Mouse (Mus musculus) cerebellum, postnatal 4 days (tissue): ENCODE results near the gene Srp9.

Source experiments
- DNase-seq, 2 experiments: peaks; one replicate each; pipeline ENCODE4 v3.0.0; 2022; ENCODE audit warnings: low spot score in 2 of 2, mixed read lengths in 1 of 2

The Srp9 gene

GRCm38 (mm10) chr1:182124506-182124905, at the start of gene Srp9:
TSS of gene Srp9 (plus strand) at chr1:182124737.
- DNase-seq: peak; percentile 94 to 99

GRCm38 (mm10) chr1:182081744-182082419, 42.7 kb upstream of the Srp9 start:
- DNase-seq: no peak

GRCm38 (mm10) chr1:182083459-182083858, 41.1 kb upstream of the Srp9 start:
- DNase-seq: no peak

GRCm38 (mm10) chr1:182086759-182087158, 37.8 kb upstream of the Srp9 start:
- peak in 1 of 2 experiments; percentile 42 for DNase-seq

GRCm38 (mm10) chr1:182087351-182087750, 37.2 kb upstream of the Srp9 start:
- DNase-seq: no peak

GRCm38 (mm10) chr1:182087753-182088633, 36.5 kb upstream of the Srp9 start:
- DNase-seq: no peak

GRCm38 (mm10) chr1:182088844-182089418, 35.6 kb upstream of the Srp9 start:
- DNase-seq: peak in 1 of 2 experiments; percentile 68

GRCm38 (mm10) chr1:182089600-182090297, 34.8 kb upstream of the Srp9 start:
- DNase-seq: peak in 1 of 2 experiments; percentile 57

- DNase-seq: no peak
Measured at GRCm38 (mm10) chr1:182090298-182090677, 34.2 kb upstream of the Srp9 start.

- no peak for DNase-seq
Measured at GRCm38 (mm10) chr1:182091261-182091660, 33.3 kb upstream of the Srp9 start.

GRCm38 (mm10) chr1:182091746-182092412, 32.7 kb upstream of the Srp9 start:
- no peak for DNase-seq

GRCm38 (mm10) chr1:182092413-182092800, 32.1 kb upstream of the Srp9 start:
- DNase-seq: no peak

GRCm38 (mm10) chr1:182093407-182093806, 31.1 kb upstream of the Srp9 start:
- DNase-seq: no peak

- no peak for DNase-seq
Measured at GRCm38 (mm10) chr1:182094473-182095136, 29.9 kb upstream of the Srp9 start.

GRCm38 (mm10) chr1:182095240-182095741, 29.2 kb upstream of the Srp9 start:
- DNase-seq: peak in 1 of 2 experiments; percentile 70

GRCm38 (mm10) chr1:182096707-182097106, 27.8 kb upstream of the Srp9 start:
- no peak for DNase-seq

GRCm38 (mm10) chr1:182099062-182099461, 25.5 kb upstream of the Srp9 start:
- no peak for DNase-seq

- no peak for DNase-seq
Measured at GRCm38 (mm10) chr1:182100403-182100802, 24.1 kb upstream of the Srp9 start.

GRCm38 (mm10) chr1:182101468-182101867, 23.1 kb upstream of the Srp9 start:
- no peak for DNase-seq

- no peak for DNase-seq
Measured at GRCm38 (mm10) chr1:182102706-182103105, 21.8 kb upstream of the Srp9 start.

GRCm38 (mm10) chr1:182103436-182103835, 21.1 kb upstream of the Srp9 start:
- no peak for DNase-seq
